Mouse (Mus musculus): ENCODE results near the gene Ccm2l. TPM values are rescaled to one million over a fixed set of nuclear protein-coding genes. Genes with fewer than 3 reads are reported as not detected.
A peak's percentile ranks its signal among the peaks of the same experiment; 100 is the strongest.

The Ccm2l gene
- polyA plus RNA-seq (2015; fragmentation: Nextera tagmentation; extraction: Ambion mirVana) = 1.3 and 1.9 TPM in 2 replicates

- Histone ChIP-seq H3K4me1 (replicated peaks) (peaks cover 4% of the 10 kb centered on the region; the same call in 1 of the 2 replicates), H3K36me3 (no peaks in the 10 kb centered on the region), H3K27me3 (peaks cover 38% of the 10 kb centered on the region), H3K4me3 (no peak within 1 kb of the TSS), H3K27ac (0 out of 2 replicates have a peak within 1 kb of the TSS, but pooled peaks have one; percentile 10), H3K9ac (no peak within 1 kb of the TSS), H3K4me2 (no peak within 1 kb of the TSS), H3K9me3 (no peaks in the 10 kb centered on the region)
- no peak for ATAC-seq (ENCODE audit: low FRiP score)
- 53% methylated on average over 12 of the region's 12 CpGs for WGBS
Measured at GRCm38 (mm10) chr2:153065747-153066508, at the start of gene Ccm2l. TSS of gene Ccm2l (plus strand) at chr2:153065955.

GRCm38 (mm10) chr2:153016786-153017185 is 49.0 kb upstream of the Ccm2l start:
- WGBS = 52% methylated on average over 5 of the region's 5 CpGs
- Histone ChIP-seq H3K4me1 (replicated peaks) (peaks cover 24% of the 10 kb centered on the region), H3K27ac (no peak overlapping the region), H3K9ac (peak overlapping the region; percentile 51; the same call in 1 of the 2 replicates), H3K9me3 (no peaks in the 10 kb centered on the region), H3K36me3 (peaks cover 20% of the 10 kb centered on the region), H3K27me3 (peaks cover 15% of the 10 kb centered on the region), H3K4me2 (no peak overlapping the region), H3K4me3 (no peak overlapping the region)
- no peak for ATAC-seq (ENCODE audit: low FRiP score)

GRCm38 (mm10) chr2:153019355-153019754 is 46.4 kb upstream of the Ccm2l start:
- Histone ChIP-seq H3K4me1 (replicated peaks) (peaks cover 11% of the 10 kb centered on the region), H3K27me3 (peaks cover 15% of the 10 kb centered on the region), H3K4me2 (no peak overlapping the region), H3K9ac (no peak overlapping the region), H3K9me3 (no peaks in the 10 kb centered on the region), H3K4me3 (no peak overlapping the region), H3K27ac (no peak overlapping the region), H3K36me3 (no peaks in the 10 kb centered on the region)
- ATAC-seq (ENCODE audit: low FRiP score) = no peak
- 82% methylated on average over 3 of the region's 3 CpGs for WGBS

GRCm38 (mm10) chr2:153021163-153021562 is 44.6 kb upstream of the Ccm2l start:
- WGBS = 59% methylated on average over 3 of the region's 3 CpGs
- Histone ChIP-seq H3K9ac (no peak overlapping the region), H3K4me3 (no peak overlapping the region), H3K4me2 (no peak overlapping the region), H3K27ac (no peak overlapping the region), H3K9me3 (no peaks in the 10 kb centered on the region), H3K36me3 (no peaks in the 10 kb centered on the region), H3K27me3 (peaks cover 20% of the 10 kb centered on the region), H3K4me1 (replicated peaks) (peaks cover under 1% of the 10 kb centered on the region; the same call in 1 of the 2 replicates)
- no peak for ATAC-seq (ENCODE audit: low FRiP score)

- ATAC-seq (ENCODE audit: low FRiP score) = no peak
- Histone ChIP-seq H3K27ac (no peak overlapping the region), H3K4me3 (no peak overlapping the region), H3K9ac (no peak overlapping the region), H3K4me2 (no peak overlapping the region), H3K4me1 (replicated peaks) (0 out of 2 replicates have a peak, but pooled peaks cover 4% of the 10 kb centered on the region), H3K36me3 (no peaks in the 10 kb centered on the region), H3K27me3 (peaks cover 5% of the 10 kb centered on the region; the same call in 1 of the 2 replicates), H3K9me3 (no peaks in the 10 kb centered on the region)
- 69% methylated on average over 4 of the region's 4 CpGs for WGBS
Measured at GRCm38 (mm10) chr2:153022855-153023254, 42.9 kb upstream of the Ccm2l start.

GRCm38 (mm10) chr2:153026052-153026451 is 39.7 kb upstream of the Ccm2l start:
- WGBS = 87% methylated on average over 7 of the region's 7 CpGs
- no peaks in the 10 kb centered on the region for H3K9me3 ChIP-seq
- ATAC-seq (ENCODE audit: low FRiP score) = no peak

GRCm38 (mm10) chr2:153027501-153027900 is 38.3 kb upstream of the Ccm2l start:
- no peak overlapping the region for H3K9ac ChIP-seq
- WGBS = 50% methylated on average over 4 of the region's 4 CpGs
- no peak overlapping the region for H3K4me3 ChIP-seq
- H3K36me3 ChIP-seq = no peaks in the 10 kb centered on the region
- ATAC-seq (ENCODE audit: low FRiP score) = no peak
- no peak overlapping the region for H3K27ac ChIP-seq
- H3K4me1 ChIP-seq (replicated peaks) = peaks cover 23% of the 10 kb centered on the region
- no peaks in the 10 kb centered on the region for H3K9me3 ChIP-seq
- H3K4me2 ChIP-seq = no peak overlapping the region
- peaks cover 20% of the 10 kb centered on the region for H3K27me3 ChIP-seq

More at GRCm38 (mm10) chr2:153026052-153026451, 39.7 kb upstream of the Ccm2l start:
- no peak overlapping the region for H3K9ac ChIP-seq
- H3K4me3 ChIP-seq = no peak overlapping the region
- no peak overlapping the region for H3K4me2 ChIP-seq
- no peak overlapping the region for H3K27ac ChIP-seq
- peaks cover 16% of the 10 kb centered on the region for H3K27me3 ChIP-seq
- peaks cover 13% of the 10 kb centered on the region for H3K4me1 ChIP-seq (replicated peaks)
- H3K36me3 ChIP-seq = no peaks in the 10 kb centered on the region

GRCm38 (mm10) chr2:153030422-153030821 is 35.3 kb upstream of the Ccm2l start:
- peak overlapping the region; percentile 58; the same call in 1 of the 2 replicates for H3K27ac ChIP-seq
- peak overlapping the region; percentile 76 for H3K4me2 ChIP-seq
- H3K9ac ChIP-seq = no peak overlapping the region; the same call in 1 of the 2 replicates

GRCm38 (mm10) chr2:153031126-153032082 is 34.4 kb upstream of the Ccm2l start, which contains the start of gene Xkr7:
TSS of gene Xkr7 (plus strand) at chr2:153031852.
- under 1% methylated on average over 38 of the region's 54 CpGs for WGBS
- H3K36me3 ChIP-seq = no peaks in the 10 kb centered on the region
- no peaks in the 10 kb centered on the region for H3K9me3 ChIP-seq
- ATAC-seq (ENCODE audit: low FRiP score) = peak; percentile 87
- H3K4me3 ChIP-seq = peak within 1 kb of the TSS; percentile 76
- H3K27me3 ChIP-seq = peaks cover 19% of the 10 kb centered on the region
- peaks cover 59% of the 10 kb centered on the region for H3K4me1 ChIP-seq (replicated peaks)
- H3K27ac ChIP-seq = peak within 1 kb of the TSS; percentile 94
- peak within 1 kb of the TSS; percentile 76 for H3K4me2 ChIP-seq
- peak within 1 kb of the TSS; percentile 88 for H3K9ac ChIP-seq

More at GRCm38 (mm10) chr2:153030422-153030821, 35.3 kb upstream of the Ccm2l start:
- Histone ChIP-seq H3K27me3 (peaks cover 19% of the 10 kb centered on the region), H3K4me1 (replicated peaks) (peaks cover 51% of the 10 kb centered on the region), H3K9me3 (no peaks in the 10 kb centered on the region), H3K4me3 (no peak overlapping the region), H3K36me3 (no peaks in the 10 kb centered on the region)
- no peak for ATAC-seq (ENCODE audit: low FRiP score)
- 15% methylated on average over 4 of the region's 4 CpGs for WGBS

- Histone ChIP-seq H3K9me3 (no peaks in the 10 kb centered on the region), H3K27ac (peak overlapping the region; percentile 94), H3K36me3 (no peaks in the 10 kb centered on the region), H3K27me3 (peaks cover 19% of the 10 kb centered on the region), H3K4me2 (peak overlapping the region; percentile 76), H3K4me3 (peak overlapping the region; percentile 76), H3K4me1 (replicated peaks) (peaks cover 67% of the 10 kb centered on the region), H3K9ac (peak overlapping the region; percentile 88)
- 2% methylated on average over 56 of the region's 58 CpGs for WGBS
- peak; percentile 71 for ATAC-seq (ENCODE audit: low FRiP score)
Measured at GRCm38 (mm10) chr2:153032083-153032842, 33.5 kb upstream of the Ccm2l start.

GRCm38 (mm10) chr2:153032973-153033372 is 32.8 kb upstream of the Ccm2l start:
- Histone ChIP-seq H3K36me3 (no peaks in the 10 kb centered on the region), H3K4me1 (replicated peaks) (peaks cover 70% of the 10 kb centered on the region), H3K27ac (peak overlapping the region; percentile 94), H3K9ac (peak overlapping the region; percentile 88), H3K27me3 (peaks cover 19% of the 10 kb centered on the region), H3K9me3 (no peaks in the 10 kb centered on the region), H3K4me2 (peak overlapping the region; percentile 76), H3K4me3 (peak overlapping the region; percentile 76)
- no peak for ATAC-seq (ENCODE audit: low FRiP score)
- 16% methylated on average over 4 of the region's 4 CpGs for WGBS

Data from hindbrain, embryonic 13.5 days (tissue).